Mouse (Mus musculus) bone marrow, adult 2 months (tissue): ENCODE measurements around the gene Jup.

Source experiments
- CTCF ChIP-seq: fragments of 200-500 bp; IDR thresholded peaks from 2 replicates; pipeline ENCODE4 v1.5.1; 2011; ENCODE audit warnings: low read length, control low read depth; ENCODE audit not compliant: control insufficient read depth, insufficient read depth
- POLR2A ChIP-seq: fragments of 200-500 bp; IDR thresholded peaks from 2 replicates; pipeline ENCODE4 v1.6.1; 2011; ENCODE audit warnings: low read depth, mild to moderate bottlenecking, control low read depth, low read length, borderline replicate concordance; ENCODE audit not compliant: control insufficient read depth

DNA sequence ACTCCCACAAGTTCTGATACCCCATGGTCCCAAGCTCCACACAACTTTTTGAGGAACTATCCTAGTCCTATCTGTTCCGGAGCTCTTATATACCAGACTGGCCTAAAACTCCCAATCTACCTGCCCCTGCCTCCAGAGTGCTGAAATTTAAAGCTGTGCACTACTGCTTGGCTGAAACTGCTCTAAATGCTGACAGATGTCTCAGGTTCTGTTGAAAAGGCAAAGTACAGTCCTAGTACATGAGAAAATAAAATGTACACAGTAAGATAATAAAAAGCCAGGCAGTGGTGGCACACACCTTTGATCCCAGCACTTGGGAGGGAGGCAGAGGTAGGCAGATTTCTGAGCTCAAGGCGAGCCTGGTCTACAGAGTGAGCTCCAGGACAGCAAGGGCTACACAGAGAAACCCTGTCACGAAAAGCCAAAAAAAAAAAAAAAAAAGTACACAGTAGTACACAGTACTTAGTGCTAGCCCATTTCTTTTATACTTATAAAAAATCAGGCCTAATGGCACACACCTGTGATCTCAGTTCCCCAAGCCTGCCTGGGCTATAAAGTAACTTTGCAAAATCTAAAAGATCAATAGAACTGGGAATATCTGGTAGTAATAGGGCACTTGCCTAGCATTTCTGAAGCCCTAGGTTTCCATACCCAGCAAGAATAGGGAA lies 74.8 kb downstream of the Jup start:
- TF ChIP-seq CTCF = no peak
- TF ChIP-seq POLR2A = no peak
